Mouse (Mus musculus) neutrophil, adult 83 days (primary cell): ENCODE measurements around the gene Zfp663. TPM values are rescaled to one million over a fixed set of nuclear protein-coding genes. Genes with fewer than 3 reads are reported as not detected.

Experiments
- total RNA-seq, 2 experiments: library from RNA; stranded (reverse); gene quantifications; one replicate each; pipeline ENCODE4 v1.2.4; 2023

Gene Zfp663
- total RNA-seq = not detected

GRCm38 (mm10) chr2:165368496-165368895 lies at the start of gene Zfp663:
Zfp663 (minus strand) TSS chr2:165368729.

GRCm38 (mm10) chr2:165387844-165388495 lies 19.4 kb upstream of the Zfp663 start, which contains the start of gene Zfp334:
Zfp334 (minus strand) TSS chr2:165388259.

GRCm38 (mm10) chr2:165326304-165327190 lies 42.0 kb downstream of the Zfp663 start, which contains the start of gene Elmo2:
Elmo2 (minus strand) TSS chr2:165326479.

Other genes starting within 250 kb of the Zfp663 start
- not detected for gene Cdh22, start 133.9 kb downstream of the Zfp663 start, total RNA-seq
- 10 to 100 TPM; 84.7 to 87.3 TPM for gene Slc35c2, start 80.9 kb downstream of the Zfp663 start, total RNA-seq
- gene Elmo2, start 42.2 kb downstream of the Zfp663 start, total RNA-seq = 10 to 100 TPM; 66.2 to 67.8 TPM
- not detected for gene Zfp334, start 19.5 kb upstream of the Zfp663 start, total RNA-seq
- gene Ocstamp, start 31.7 kb upstream of the Zfp663 start, total RNA-seq = not detected
- gene Slc13a3, start 104.5 kb upstream of the Zfp663 start, total RNA-seq = under 1 TPM; 0.64 to 0.82 TPM
- 1 to 10 TPM; 6.6 to 7.0 TPM for gene Trp53rka, start 124.6 kb upstream of the Zfp663 start, total RNA-seq
- gene Slc2a10, start 135.1 kb upstream of the Zfp663 start, total RNA-seq = not detected
- under 1 TPM in 1 of 2 experiments, not detected in 1; 0.81 TPM for gene Eya2, start 226.3 kb upstream of the Zfp663 start, total RNA-seq